Mouse (Mus musculus) olfactory bulb, adult 2 months (tissue): Measurements from ENCODE around the gene C1qtnf7. TPM values are rescaled to one million over a fixed set of nuclear protein-coding genes. Genes with fewer than 3 reads are reported as not detected.

Experiments
- H3K27ac ChIP-seq: fragments of 200-500 bp; 2 replicates; pipeline ENCODE4 v1.5.1; 2012; ENCODE audit warnings: low read depth, low read length; ENCODE audit not compliant: insufficient read depth
- H3K4me1 ChIP-seq: fragments of 200-500 bp; 2 replicates; pipeline ENCODE4 v1.6.1; 2012; ENCODE audit warnings: low read length; ENCODE audit not compliant: control insufficient read depth, insufficient read depth
- H3K4me3 ChIP-seq: fragments of 200-500 bp; 2 replicates; pipeline ENCODE4 v1.5.1; 2012; ENCODE audit warnings: mild to moderate bottlenecking, low read depth, low read length, moderate library complexity; ENCODE audit not compliant: insufficient read depth
- CTCF ChIP-seq: fragments of 200-500 bp; IDR thresholded peaks from 2 replicates; pipeline ENCODE4 v1.5.1; 2012; ENCODE audit warnings: low read depth, mild to moderate bottlenecking, low read length, moderate library complexity; ENCODE audit not compliant: insufficient read depth
- POLR2A ChIP-seq: fragments of 200-500 bp; IDR thresholded peaks from 2 replicates; pipeline ENCODE4 v1.6.1; 2012; ENCODE audit warnings: mild to moderate bottlenecking, low read depth, low read length, moderate library complexity; ENCODE audit not compliant: insufficient read depth
- WGBS: fragments of 180-500 bp; shearing (Covaris S2); methylation state at CpG from one replicate; pipeline ENCODE4 v1.1.7; 2018; 5-methylcytosine and 5-hydroxymethylcytosine counted together
- polyA plus RNA-seq: library from polyadenylated mRNA; stranded (reverse); fragments of >200 nt; gene quantifications from 2 replicates; pipeline ENCODE4 v1.2.4, GENCODE M21; 2012; ENCODE audit warnings: low replicate concordance; ENCODE audit not compliant: missing spikeins, insufficient read depth, insufficient read length

C1qtnf7 gene
- polyA plus RNA-seq, 1 experiment, result not detected

DNA sequence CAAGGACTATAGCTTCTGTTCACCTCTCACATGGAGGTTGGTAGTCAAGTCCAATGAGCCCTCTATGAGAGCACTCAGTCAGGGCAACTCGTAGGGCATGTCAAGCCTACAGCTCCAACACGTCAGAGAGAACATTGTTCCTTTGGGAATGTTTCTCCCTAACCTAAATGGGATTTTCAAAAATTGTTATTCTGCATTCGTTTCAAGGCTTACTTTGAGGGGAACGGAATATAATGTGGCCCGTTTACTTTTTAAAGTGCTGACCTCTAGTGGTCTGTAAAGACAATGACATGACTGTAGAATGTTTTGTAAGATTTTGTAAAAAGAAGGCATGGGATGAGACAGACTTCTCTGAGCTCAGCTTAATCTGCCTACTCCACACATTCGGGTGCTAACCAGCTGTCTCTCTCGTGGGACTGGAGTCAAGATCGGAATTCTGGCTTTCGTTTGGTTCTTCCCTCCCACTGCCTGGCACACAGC is 119.3 kb downstream of the C1qtnf7 start:
- WGBS, result 6% methylated on average over 9 of the region's 9 CpGs
- H3K4me3 ChIP-seq, result no peak overlapping the region
- TF ChIP-seq CTCF (no peak), POLR2A (no peak)
- 0 out of 2 replicates have a peak, but pooled peaks cover 3% of the 10 kb centered on the region for H3K4me1 ChIP-seq
- no peak overlapping the region for H3K27ac ChIP-seq

DNA sequence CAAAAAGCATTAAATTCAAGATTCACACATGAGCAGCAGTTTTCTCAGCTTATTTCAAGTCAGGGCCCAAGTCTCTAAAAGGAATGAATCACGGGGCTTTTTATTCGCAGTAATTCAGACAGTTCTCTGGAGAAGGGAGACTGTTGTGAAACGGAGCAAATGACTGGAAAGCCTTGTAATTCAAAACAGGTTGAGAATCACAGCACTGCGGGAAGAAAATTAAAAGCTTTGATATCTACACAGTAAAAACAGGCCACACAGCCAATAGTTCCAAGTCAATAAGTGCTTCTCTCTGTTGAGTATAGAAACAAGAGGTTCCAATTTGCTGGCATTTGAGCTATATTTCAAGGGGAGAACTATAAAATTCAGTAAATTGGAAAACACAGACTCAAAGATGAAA is 129.7 kb downstream of the C1qtnf7 start:
- 20% methylated on average over 4 of the region's 4 CpGs for WGBS
- Histone ChIP-seq H3K4me3 (no peak overlapping the region), H3K4me1 (no peaks in the 10 kb centered on the region), H3K27ac (no peak overlapping the region)
- TF ChIP-seq POLR2A, result no peak
- TF ChIP-seq CTCF, result no peak

DNA sequence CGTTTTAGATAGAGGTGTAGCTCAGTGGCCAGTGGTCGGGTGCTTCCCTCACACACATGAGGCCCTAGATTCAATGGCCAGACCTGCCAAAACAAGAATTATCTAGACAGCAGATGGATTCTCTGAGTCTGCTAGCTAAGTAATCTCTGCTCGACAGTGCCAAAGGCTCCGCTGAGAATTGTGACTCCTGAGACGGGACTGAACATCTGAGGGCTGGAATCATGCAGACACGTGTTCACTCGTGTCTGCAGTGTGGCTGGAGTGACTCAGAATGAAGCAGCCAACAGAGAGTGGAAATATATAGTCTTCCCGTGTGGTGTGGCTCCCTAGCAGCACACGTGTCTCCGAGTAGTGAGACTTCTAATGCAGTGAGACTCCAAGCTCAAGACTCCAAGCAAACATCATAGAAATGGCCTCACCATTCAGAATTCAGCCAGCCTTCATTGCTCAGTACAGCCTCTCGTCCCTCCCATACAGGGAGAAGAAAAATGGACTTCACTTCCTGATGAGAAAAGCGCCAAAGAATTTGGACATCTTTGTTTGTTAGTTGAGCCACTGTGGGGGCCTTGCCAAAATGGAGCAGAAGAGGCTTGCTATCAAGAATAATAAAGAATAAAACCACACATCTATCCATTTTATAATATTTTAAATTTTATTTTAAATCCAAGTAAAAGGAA is 131.9 kb downstream of the C1qtnf7 start:
- H3K4me3 ChIP-seq, result no peak overlapping the region
- WGBS, result 68% methylated on average over 12 of the region's 12 CpGs

DNA sequence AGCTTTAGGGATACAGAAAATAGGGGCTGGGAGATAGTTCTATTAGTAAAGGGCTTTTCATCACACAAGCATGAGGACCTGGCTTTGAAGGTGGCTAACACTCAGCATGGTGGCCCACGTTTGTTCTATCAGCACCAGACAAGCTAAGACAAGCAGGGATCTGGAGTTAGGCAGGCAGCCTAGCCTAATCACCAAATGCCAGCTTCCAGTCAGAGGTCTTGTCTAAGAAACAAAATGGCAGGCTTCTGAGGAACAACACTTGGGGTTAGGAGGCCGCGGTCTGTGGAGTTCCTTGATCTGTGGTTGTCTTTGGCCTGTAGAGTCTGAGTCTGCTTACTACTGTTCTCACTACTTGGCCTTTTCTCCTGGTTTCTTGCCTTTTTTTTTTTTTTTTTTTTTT is 146.2 kb downstream of the C1qtnf7 start:
- H3K4me3 ChIP-seq, result no peak overlapping the region
- WGBS, result 87% methylated on average over 3 of the region's 3 CpGs
- peak overlapping the region; percentile 68 for H3K27ac ChIP-seq
- TF ChIP-seq CTCF (no peak), POLR2A (no peak)
- H3K4me1 ChIP-seq, result peaks cover 12% of the 10 kb centered on the region

More for the DNA sequence above, 131.9 kb downstream of the C1qtnf7 start:
- TF ChIP-seq CTCF (no peak), POLR2A (no peak)
- no peaks in the 10 kb centered on the region for H3K4me1 ChIP-seq
- no peak overlapping the region for H3K27ac ChIP-seq

DNA sequence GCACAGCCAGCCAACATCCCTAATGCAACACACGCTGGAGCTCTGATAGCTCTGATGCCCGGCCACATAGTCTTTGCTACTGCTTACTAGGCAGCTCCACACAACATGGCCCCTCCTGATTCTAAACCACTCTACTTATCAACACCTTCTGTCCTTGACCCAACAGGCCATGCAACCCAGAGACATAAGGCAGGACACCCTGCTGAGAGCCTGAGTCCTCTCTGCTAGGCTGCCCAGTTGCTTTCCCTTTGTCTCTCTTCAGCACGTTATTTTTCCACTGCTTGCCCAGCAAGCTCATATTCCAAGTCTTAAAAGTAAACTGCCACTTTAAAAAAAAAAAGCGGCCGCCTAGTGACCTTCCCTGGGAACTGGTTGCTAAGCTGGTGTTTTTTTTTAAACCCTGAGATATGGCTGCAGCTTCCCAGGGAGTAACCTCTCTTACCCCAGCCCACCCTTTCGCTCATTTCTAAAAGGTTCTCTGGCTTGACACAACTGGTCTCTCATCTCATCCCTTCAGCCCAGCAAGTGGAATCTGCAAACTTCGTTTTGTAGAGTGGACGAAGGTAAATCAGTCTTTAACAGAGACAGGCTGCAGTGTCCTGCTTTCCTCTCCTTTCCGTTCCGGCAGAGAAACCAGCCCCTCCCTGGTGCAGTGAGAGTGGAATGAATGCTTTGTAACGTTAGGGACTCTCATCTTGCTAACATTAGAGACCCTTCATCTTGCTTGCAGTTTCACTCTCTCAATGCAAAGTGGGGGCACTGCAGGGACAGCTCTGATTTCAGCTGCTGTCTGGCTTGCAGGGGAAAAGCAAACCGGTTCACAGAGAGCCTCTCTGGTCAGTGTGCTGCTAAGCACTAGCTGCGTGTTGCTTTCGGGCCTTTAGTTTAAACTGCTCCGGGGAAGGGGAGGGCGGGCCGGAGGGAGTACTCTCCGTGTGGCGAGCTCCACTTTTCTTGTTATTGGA is 146.9 kb downstream of the C1qtnf7 start, which contains the start of gene Cc2d2a:
Gene Cc2d2a (plus strand): TSS at position 350 of the 965 bp plus-strand sequence.
- WGBS, result 8% methylated on average over 19 of the region's 19 CpGs
- peak within 1 kb of the TSS; percentile 68 for H3K27ac ChIP-seq
- H3K4me1 ChIP-seq, result peaks cover 12% of the 10 kb centered on the region
- H3K4me3 ChIP-seq, result peak within 1 kb of the TSS; percentile 60
- TF ChIP-seq CTCF, result no peak
- TF ChIP-seq POLR2A, result no peak

- Histone ChIP-seq H3K27ac (no peak overlapping the region), H3K4me3 (0 out of 2 replicates have a peak overlapping the region, but pooled peaks have one; percentile 14), H3K4me1 (peaks cover 12% of the 10 kb centered on the region)
- TF ChIP-seq POLR2A (no peak), CTCF (no peak)
- 45% methylated on average over 6 of the region's 6 CpGs for WGBS
Observed at GRCm38 (mm10) chr5:43663531-43663930, 148.2 kb downstream of the C1qtnf7 start.

DNA sequence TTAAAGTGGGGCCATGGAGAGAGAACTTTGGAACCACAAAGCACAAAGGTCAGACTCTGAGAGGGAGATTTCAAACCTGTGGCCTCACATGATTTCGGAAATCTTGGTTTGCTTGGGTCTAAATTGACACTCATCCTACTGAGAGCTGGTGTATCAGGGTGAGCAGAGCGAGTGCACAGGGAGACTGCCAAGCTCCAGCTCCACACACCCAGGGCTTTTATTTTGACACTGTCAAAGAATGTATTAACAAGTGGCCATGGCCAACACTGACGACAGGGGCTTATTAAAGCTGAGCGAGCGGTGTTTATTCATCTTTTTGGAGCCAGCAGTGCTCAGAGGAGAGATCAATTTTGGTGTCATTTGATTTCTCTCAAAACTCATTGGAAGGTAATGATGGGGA is 149.8 kb downstream of the C1qtnf7 start:
- 51% methylated on average over 5 of the region's 5 CpGs for WGBS

More for the DNA sequence above, 149.8 kb downstream of the C1qtnf7 start:
- Histone ChIP-seq H3K4me1 (peaks cover 12% of the 10 kb centered on the region), H3K4me3 (no peak overlapping the region), H3K27ac (no peak overlapping the region)
- TF ChIP-seq CTCF, result no peak
- no peak for TF ChIP-seq POLR2A

Other genes with a start within 250 kb of the C1qtnf7 start
- gene Cc2d2a, start 146.8 kb downstream of the C1qtnf7 start, polyA plus RNA-seq, result not detected in 2 replicates